Mouse (Mus musculus): ENCODE results near the gene Tmem229a.

GRCm38 (mm10) chr6:24954126-24954525 lies 2.0 kb downstream of the Tmem229a start:
- TF ChIP-seq POLR2A (IDR thresholded peaks at IDR 0.05; ENCODE audit: extremely low read depth, insufficient read depth, low read length) (no peak), CTCF (IDR thresholded peaks at IDR 0.05; ENCODE audit: low read depth, low read length) (no peak)

All from liver, adult 2 months (tissue).